ENCODE assay signal across 21 mouse cellular contexts in genomic region chr2:60080831-60081230, GRCm38 (mm10).
DNase-seq lines count a peak whose midpoint lies in the region; ATAC-seq and TF ChIP-seq lines count a peak whose summit lies in the region.
"Had no signal": no experiment of that assay in that cellular context is flagged by ENCODE, and none has a peak within 500 bp of the region (broad histone marks: within the 10 kb centered on the region; RNA-seq: fewer than 3 reads in every experiment).

No protein-coding gene starts in this region.

- WGBS in hindbrain, embryonic 10.5 days, result 60% methylated on average over 4 of the region's 4 CpGs
- WGBS in hindbrain, embryonic 12.5 days, result 59% methylated on average over 4 of the region's 4 CpGs
- WGBS in embryonic facial prominence, embryonic 11.5 days, result 37% methylated on average over 4 of the region's 4 CpGs

- no peaks in the 10 kb centered on the region for H3K27me3 ChIP-seq in hindbrain, embryonic 10.5 days (ENCODE audit: insufficient read depth, poor library complexity, severe bottlenecking)
- H3K27me3 ChIP-seq in hindbrain, embryonic 12.5 days, result no peaks in the 10 kb centered on the region
- H3K27me3 ChIP-seq in ES-Bruce4 (ENCODE audit: control insufficient read depth, insufficient read depth, low read length, poor library complexity, severe bottlenecking), result no peaks in the 10 kb centered on the region
- H3K27me3 ChIP-seq in embryonic facial prominence, embryonic 11.5 days (ENCODE audit: control insufficient read depth, insufficient read depth, low read length), result no peaks in the 10 kb centered on the region
- H3K27me3 ChIP-seq: embryonic facial prominence, embryonic 13.5 days had no signal

- no peaks in the 10 kb centered on the region for H3K9me3 ChIP-seq in hindbrain, embryonic 10.5 days
- H3K9me3 ChIP-seq in hindbrain, embryonic 12.5 days (replicated peaks), result no peaks in the 10 kb centered on the region
- no peaks in the 10 kb centered on the region for H3K9me3 ChIP-seq in ES-Bruce4 (replicated peaks; ENCODE audit: control insufficient read depth, insufficient read depth, low read length, poor library complexity, severe bottlenecking)
- H3K9me3 ChIP-seq in embryonic facial prominence, embryonic 11.5 days (replicated peaks; ENCODE audit: control insufficient read depth, low read length), result no peaks in the 10 kb centered on the region
- H3K9me3 ChIP-seq: embryonic facial prominence, embryonic 13.5 days had no signal

- no peak for ATAC-seq in hindbrain, embryonic 12.5 days (ENCODE audit: low FRiP score)
- no peak for ATAC-seq in embryonic facial prominence, embryonic 11.5 days (replicated peaks; ENCODE audit: insufficient number of reproducible peaks, low FRiP score, low TSS enrichment, low read depth)
- ATAC-seq: activated CD4-positive, CD25-positive, alpha-beta regulatory T cell, adult 4 months; forebrain, embryonic 16.5 days had no signal

- TF ChIP-seq EP300 in ES-Bruce4 (IDR thresholded peaks at IDR 0.05; ENCODE audit: insufficient read depth, low read depth, low read length), result peak; percentile 94

- TF ChIP-seq POLR2A in ES-Bruce4 (IDR thresholded peaks at IDR 0.05; ENCODE audit: insufficient read depth, low read length), result no peak

- no peak overlapping the region for H3K27ac ChIP-seq in hindbrain, embryonic 10.5 days
- H3K27ac ChIP-seq in hindbrain, embryonic 12.5 days, result no peak overlapping the region
- no peak overlapping the region for H3K27ac ChIP-seq in ES-Bruce4 (ENCODE audit: insufficient read depth, low read length)
- no peak overlapping the region for H3K27ac ChIP-seq in embryonic facial prominence, embryonic 11.5 days (replicated peaks; ENCODE audit: low read depth, low read length)
- H3K27ac ChIP-seq: embryonic facial prominence, embryonic 13.5 days had no signal

- no peak overlapping the region for H3K9ac ChIP-seq in hindbrain, embryonic 12.5 days
- H3K9ac ChIP-seq in ES-Bruce4 (ENCODE audit: low read depth, poor library complexity, severe bottlenecking), result no peak overlapping the region
- H3K9ac ChIP-seq in embryonic facial prominence, embryonic 11.5 days (replicated peaks; ENCODE audit: low read length), result no peak overlapping the region
- H3K9ac ChIP-seq: embryonic facial prominence, embryonic 13.5 days had no signal

- no peak overlapping the region for H3K4me3 ChIP-seq in hindbrain, embryonic 10.5 days
- H3K4me3 ChIP-seq in hindbrain, embryonic 12.5 days, result no peak overlapping the region
- no peak overlapping the region for H3K4me3 ChIP-seq in ES-Bruce4 (ENCODE audit: low read depth, low read length)
- no peak overlapping the region for H3K4me3 ChIP-seq in embryonic facial prominence, embryonic 11.5 days (ENCODE audit: low read depth, low read length)
- H3K4me3 ChIP-seq: embryonic facial prominence, embryonic 13.5 days had no signal

- H3K4me2 ChIP-seq in hindbrain, embryonic 12.5 days (replicated peaks), result no peak overlapping the region
- H3K4me2 ChIP-seq in embryonic facial prominence, embryonic 11.5 days (ENCODE audit: low read depth, low read length), result no peak overlapping the region
- H3K4me2 ChIP-seq: embryonic facial prominence, embryonic 13.5 days; heart, embryonic 11.5 days; liver, embryonic 11.5 days had no signal

- peaks cover 56% of the 10 kb centered on the region for H3K4me1 ChIP-seq in hindbrain, embryonic 10.5 days (replicated peaks)
- H3K4me1 ChIP-seq in hindbrain, embryonic 12.5 days, result peaks cover 29% of the 10 kb centered on the region
- peaks cover 9% of the 10 kb centered on the region for H3K4me1 ChIP-seq in ES-Bruce4 (ENCODE audit: control insufficient read depth, insufficient read depth, low read length)
- H3K4me1 ChIP-seq in embryonic facial prominence, embryonic 11.5 days (ENCODE audit: control insufficient read depth, insufficient read depth, low read length), result no peaks in the 10 kb centered on the region

- H3K36me3 ChIP-seq in hindbrain, embryonic 10.5 days, result no peaks in the 10 kb centered on the region
- no peaks in the 10 kb centered on the region for H3K36me3 ChIP-seq in hindbrain, embryonic 12.5 days
- no peaks in the 10 kb centered on the region for H3K36me3 ChIP-seq in ES-Bruce4 (ENCODE audit: control insufficient read depth, insufficient read depth, low read length, poor library complexity, severe bottlenecking)
- no peaks in the 10 kb centered on the region for H3K36me3 ChIP-seq in embryonic facial prominence, embryonic 11.5 days (replicated peaks; ENCODE audit: control insufficient read depth, insufficient read depth, low read depth, low read length)
- H3K36me3 ChIP-seq: embryonic facial prominence, embryonic 13.5 days had no signal

- no peak for TF ChIP-seq CTCF in ES-Bruce4 (IDR thresholded peaks at IDR 0.05; ENCODE audit: low read depth, low read length)

- DNase-seq in hindbrain, embryonic 10.5 days (ENCODE audit: low spot score), result peak; percentile 41
- DNase-seq in ZHBTc4 (ENCODE audit: low read depth, low spot score) (peak; percentile 59), liver (no peak)
- DNase-seq in embryonic facial prominence, embryonic 11.5 days (ENCODE audit: low spot score), result peak; percentile 49
- DNase-seq in lung, postnatal 36 days, result no peak
- DNase-seq: adrenal gland, postnatal 14 days; cerebellum, adult 11-12 months; cerebellum, postnatal 25 days; gastrocnemius, postnatal 25 days; kidney, postnatal 36 days; left cerebral cortex, postnatal 4 days; lung, adult 18-20 months; lung, postnatal 14 days; right cerebral cortex, postnatal 4 days had no signal

Comparison
In these comparisons a context has a peak if more than half of its experiments do, and no peak if none do; other contexts are left out.
1. DNase-seq: peak in hindbrain, embryonic 10.5 days (single experiment), ZHBTc4 (single experiment) and embryonic facial prominence, embryonic 11.5 days (single experiment); none in lung, postnatal 36 days (single experiment) and liver (single experiment).